Mouse (Mus musculus) lung, postnatal 10 days (tissue): ENCODE results near the gene Olfr1143.

Experiments used
- DNase-seq: peaks from one replicate; pipeline ENCODE4 v3.0.0; 2021

The Olfr1143 gene

DNA sequence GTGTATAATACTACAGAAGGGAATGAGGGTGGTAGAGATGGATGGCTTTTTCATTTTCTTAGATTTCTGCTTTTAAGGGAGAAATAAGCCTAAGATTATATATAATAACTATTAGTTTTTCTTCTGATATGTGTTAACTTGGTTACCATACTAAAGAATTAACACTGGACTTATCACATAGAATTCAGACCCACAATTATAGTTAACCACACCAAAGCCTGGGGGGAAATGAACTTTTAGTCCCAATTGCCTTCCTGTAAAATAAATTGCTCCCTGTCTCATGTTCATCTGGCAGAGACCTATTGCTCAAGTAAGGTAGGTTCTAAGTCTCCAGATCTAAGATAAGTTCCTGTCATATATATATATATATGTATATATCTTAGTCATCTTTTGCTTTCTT lies at the start of gene Olfr1143:
TSS of gene Olfr1143 (plus strand) at position 301 of the 400 bp plus-strand sequence.
- no peak for DNase-seq

DNA sequence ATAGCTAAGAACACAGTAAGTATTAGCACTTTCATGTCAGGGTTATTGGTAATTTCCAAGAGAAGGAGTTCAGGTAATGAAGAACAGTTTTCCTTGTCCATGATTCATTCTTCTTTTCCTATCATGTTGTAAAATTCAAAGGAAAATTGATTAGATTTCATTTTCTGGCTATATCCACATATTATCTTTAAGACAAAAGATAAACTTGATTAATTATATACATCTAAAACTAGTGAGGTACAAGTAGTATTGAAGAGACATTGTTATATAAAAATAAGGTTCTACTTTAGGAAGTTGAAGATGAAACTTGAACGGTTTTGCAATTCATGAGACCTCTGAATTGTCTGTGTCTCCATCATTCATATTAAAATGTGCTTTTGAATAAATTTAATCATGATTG lies 46.5 kb upstream of the Olfr1143 start, which contains the start of gene Olfr1141:
TSS of gene Olfr1141 (minus strand) at position 101 of the 400 bp plus-strand sequence.
- no peak for DNase-seq

DNA sequence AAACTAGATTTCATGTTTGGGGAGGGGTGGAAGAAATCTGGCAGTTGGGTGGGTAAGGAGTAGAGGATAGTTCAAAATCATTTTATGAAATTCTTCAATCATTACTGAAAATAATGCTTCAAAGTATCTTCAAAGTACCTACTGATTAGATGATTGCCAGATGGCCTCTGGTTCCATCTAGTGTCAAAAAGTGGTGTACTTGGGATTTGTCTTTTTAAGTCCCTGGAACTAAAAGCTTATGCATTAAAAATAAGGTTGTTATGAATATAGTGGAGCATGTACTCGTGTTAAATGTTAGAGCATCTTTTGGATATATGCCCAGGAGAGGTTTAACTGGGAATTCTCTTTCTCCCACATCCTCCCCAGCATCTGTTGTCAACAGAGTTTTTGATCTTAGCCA lies 24.2 kb upstream of the Olfr1143 start:
- DNase-seq = no peak

- DNase-seq = no peak
Observed at GRCm38 (mm10) chr2:87779183-87779582, 21.2 kb upstream of the Olfr1143 start, which contains the start of gene Olfr152. TSS of gene Olfr152 (plus strand) at chr2:87779483.

- no peak for DNase-seq
Observed at GRCm38 (mm10) chr2:87809522-87809921, 9.1 kb downstream of the Olfr1143 start, which contains the start of gene Olfr1145. TSS of gene Olfr1145 (plus strand) at chr2:87809822.

- DNase-seq = no peak
Observed at GRCm38 (mm10) chr2:87830233-87830632, 29.8 kb downstream of the Olfr1143 start, which contains the start of gene Olfr1148. TSS of gene Olfr1148 (plus strand) at chr2:87830533.

DNA sequence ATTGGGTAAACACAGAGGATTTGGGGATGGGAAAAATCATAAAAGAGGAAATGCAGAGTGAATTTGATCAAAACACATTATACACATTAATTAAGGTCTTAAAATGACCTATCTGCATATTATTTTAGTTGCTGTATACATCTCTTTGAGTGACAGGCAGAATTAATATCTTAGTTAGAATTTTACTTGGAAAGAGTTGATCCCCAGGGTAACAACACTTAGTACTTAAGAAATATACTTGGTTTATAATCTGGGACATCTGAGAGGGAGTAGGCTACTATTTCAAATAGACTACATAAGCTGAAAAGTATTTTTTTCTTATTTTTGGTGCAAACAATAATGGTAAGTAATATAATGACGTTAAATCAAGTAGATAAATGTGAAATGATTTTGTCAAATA lies 43.3 kb downstream of the Olfr1143 start, which contains the start of gene Olfr1150-ps1:
TSS of gene Olfr1150-ps1 (plus strand) at position 301 of the 400 bp plus-strand sequence.
- no peak for DNase-seq
